Mouse (Mus musculus) embryonic fibroblast, embryonic 13.5 days (primary cell): ENCODE measurements around the gene Mdga1.

Experiments
- CTCF ChIP-seq: IDR thresholded peaks from 2 replicates; pipeline ENCODE4 v1.5.1; 2011; ENCODE audit warnings: mild to moderate bottlenecking, control low read depth, low read length, moderate library complexity, borderline replicate concordance; ENCODE audit not compliant: insufficient read depth
- POLR2A ChIP-seq: IDR thresholded peaks from 2 replicates; pipeline ENCODE4 v1.6.1; 2011; ENCODE audit warnings: low read depth, mild to moderate bottlenecking, control low read depth, low read length, moderate library complexity

DNA sequence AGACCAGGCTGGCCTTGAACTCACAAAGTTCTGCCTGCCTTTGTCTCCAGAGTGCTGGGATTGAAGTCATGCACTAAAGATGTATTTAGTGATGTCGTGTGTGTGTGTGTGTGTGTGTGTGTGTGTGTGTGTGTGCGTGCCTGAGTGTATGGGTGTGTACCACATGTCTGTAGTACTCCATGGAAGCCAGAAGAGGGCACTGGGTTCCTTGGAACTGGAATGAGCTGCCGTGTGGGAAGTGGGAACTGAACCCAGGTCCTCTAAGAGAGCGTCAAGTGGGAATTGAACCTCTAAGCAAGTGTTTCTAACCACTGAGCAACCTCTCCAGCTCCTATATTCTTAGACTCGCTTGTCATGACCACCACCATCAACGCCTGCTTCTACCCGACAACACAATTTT lies 60.9 kb downstream of the Mdga1 start:
- TF ChIP-seq CTCF (no peak), POLR2A (no peak)
